Mouse (Mus musculus): ENCODE measurements around the gene Hyal1.

The Hyal1 gene

DNA sequence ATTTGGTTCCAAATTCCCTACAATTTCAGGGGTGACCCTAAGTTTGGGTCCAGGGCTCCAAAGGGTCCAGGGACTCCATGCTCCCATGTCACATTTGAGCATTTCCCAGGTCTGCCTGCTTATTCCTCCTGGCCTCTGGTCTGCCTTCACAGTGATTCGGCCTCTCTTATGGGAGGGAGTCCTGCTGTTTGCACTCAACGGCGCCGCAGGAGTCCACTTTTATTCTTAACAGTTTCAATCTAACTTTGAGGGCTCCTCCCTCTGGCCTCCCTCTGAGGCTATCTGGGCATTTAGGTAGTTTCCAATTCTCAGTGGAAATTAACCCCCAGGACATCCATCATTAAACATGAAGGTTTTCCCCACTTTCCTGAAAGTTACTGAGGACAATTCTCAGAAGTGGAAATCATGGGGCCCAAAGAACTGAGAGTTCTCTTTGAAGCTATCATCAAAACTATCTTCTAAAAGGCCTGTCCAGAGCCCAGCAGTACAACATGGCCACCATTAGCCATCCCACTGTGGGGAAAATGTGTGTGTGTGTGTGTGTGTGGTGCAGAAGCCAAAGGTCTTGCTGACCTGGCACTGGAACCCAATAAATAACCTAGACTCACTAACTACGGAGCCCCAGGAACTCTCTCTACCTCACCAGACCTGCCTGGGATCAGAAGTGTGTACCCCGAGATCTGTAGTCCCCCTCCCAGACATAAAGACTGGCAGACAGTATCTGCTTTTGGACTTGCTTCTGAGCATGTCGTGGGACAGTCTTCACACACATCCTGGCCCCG, 17.7 kb downstream of the Hyal1 start:
- DNase-seq (ENCODE audit: low spot score), result no peak

DNA sequence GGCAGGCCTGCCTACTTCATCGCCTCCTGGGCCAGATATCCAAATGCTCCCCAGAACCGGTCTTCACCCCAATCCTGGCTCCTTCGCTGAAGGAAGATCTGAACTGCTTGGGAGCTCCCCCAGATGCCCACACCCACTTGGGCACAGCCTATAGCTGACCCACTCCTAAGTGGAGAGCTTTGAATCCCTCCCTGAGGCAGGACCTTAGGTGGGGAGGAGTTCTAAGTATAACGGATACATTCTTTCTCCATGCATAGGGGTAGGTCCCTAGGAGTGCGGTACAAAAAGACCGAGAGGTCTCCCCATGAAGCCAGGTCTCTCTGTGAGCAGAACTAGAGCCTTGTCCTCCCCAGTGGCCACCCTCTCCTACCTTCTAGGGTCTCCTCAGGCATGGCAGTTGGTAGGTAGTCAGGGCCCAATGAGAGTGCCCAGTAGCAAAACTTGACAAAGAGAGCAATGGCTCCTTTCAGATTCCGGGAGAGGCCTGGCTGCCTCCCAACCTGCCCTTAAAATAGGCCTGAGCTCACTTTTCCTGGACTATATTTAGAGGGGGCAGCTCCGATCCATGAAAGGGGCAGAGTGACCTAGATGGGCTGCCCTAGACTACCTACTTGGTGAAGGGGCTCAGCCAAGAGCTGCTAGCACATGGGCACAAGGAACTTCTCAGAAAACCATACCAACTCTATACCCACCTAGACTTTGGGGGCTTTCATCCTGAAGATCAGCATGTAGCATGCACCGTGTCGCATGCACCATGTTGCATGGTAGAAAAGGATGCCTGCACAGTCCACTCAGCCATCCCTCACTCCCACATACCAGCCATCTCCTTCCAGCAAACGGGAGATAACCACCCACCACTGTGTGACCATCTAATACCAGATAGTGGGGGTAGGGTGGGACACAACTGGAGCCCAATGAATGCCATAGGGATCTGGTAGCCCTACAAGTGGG, 20.2 kb downstream of the Hyal1 start:
- DNase-seq (ENCODE audit: low spot score), result no peak

DNA sequence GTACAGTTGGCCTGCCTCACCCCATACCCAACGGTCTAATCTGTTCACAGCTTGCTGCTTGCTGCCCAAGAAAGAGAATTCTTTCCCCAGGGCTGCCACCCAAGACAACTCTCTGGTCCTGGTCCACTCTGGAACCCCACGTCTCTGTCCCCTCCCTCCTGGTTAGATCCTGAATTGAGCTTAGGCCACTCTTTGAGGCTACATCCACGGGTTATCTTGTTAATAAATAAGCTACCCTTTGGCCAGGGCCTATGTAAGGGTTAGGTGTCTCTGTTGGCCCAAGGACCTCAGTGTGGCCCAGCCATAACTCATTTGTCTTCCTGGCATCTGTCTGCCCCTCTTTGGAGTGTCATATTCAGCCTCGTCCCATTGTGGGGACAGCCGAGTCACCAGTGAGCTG, 21.7 kb downstream of the Hyal1 start:
- no peak for DNase-seq (ENCODE audit: low spot score)

DNA sequence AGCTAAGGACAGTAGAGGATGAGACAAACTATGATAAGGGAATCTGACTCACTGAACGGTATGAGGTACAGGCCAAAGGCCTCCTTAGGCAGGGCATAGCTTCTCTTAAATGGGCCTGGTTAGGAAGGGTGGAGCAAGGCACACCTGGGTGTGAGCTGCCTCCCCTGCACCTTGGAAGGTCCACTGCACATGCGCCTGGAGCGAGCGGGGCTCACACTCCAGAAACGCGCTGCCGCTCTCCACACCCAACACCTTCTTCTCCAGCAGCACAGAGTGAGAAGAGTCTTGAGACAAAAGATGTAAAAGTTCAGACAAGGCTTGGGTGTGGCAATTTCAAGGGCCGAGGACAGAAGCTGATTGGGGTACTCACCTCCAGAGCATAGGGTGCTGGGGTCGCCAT, 22.7 kb downstream of the Hyal1 start:
- no peak for DNase-seq (ENCODE audit: low spot score)

DNA sequence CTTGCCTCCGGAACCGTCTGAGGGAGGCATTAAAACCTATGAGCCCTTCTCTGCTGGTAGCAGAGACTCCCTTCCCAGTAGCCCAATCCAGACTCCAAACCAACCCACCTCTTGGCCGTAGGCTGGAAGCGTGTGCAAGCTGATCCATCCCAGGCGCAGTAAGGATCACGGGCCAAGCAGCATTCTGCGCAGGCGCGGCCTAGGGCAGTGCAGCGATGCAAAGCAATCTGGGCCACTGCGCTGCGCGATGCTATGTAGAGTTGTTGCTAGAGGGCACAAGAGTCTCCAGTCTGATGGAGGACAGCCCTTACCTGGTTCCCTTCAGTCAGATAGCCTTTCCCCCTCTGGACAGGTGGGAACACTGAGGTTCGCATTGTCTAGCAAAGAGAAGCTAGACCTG, 23.1 kb downstream of the Hyal1 start:
- no peak for DNase-seq (ENCODE audit: low spot score)

DNA sequence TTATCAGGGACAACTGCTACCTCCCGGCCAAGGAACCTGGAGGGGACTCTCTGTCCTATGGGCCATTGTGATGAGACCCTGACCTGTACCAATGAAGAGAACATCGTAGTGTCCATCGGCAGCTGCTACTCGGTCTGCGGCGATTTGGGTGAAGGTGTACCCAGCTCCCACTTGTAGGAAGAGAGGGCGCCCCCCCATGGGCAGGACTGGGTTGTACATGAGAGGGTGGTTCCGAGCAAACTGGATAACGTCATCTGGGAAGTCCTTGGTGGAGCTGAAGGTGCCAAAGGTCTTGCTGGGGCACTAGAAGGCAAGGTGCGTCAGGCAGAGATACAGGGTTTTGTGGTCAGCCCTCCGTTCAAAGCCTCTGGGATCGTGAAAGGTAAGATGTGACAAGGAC, 24.0 kb downstream of the Hyal1 start:
- DNase-seq (ENCODE audit: low spot score), result no peak

DNA sequence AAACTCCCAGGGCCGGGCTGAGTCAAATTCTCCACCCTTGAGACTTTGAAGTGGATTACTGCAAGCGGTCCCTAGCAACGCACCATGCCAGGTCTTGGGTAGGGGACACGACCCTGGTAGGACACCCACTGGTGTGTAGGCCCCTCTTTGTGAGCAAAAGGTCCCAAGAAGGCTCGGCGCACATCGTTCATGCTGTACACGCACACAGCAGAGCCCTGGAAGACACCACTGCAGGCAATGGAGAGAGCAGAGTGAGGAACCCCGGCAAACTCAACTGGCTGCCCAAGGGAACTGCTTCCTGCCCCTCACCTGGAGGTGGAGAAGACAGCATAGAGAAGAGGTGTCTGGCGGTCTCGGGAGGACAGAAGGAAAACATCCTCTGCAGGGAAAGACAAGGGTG, 24.5 kb downstream of the Hyal1 start:
- no peak for DNase-seq (ENCODE audit: low spot score)

DNA sequence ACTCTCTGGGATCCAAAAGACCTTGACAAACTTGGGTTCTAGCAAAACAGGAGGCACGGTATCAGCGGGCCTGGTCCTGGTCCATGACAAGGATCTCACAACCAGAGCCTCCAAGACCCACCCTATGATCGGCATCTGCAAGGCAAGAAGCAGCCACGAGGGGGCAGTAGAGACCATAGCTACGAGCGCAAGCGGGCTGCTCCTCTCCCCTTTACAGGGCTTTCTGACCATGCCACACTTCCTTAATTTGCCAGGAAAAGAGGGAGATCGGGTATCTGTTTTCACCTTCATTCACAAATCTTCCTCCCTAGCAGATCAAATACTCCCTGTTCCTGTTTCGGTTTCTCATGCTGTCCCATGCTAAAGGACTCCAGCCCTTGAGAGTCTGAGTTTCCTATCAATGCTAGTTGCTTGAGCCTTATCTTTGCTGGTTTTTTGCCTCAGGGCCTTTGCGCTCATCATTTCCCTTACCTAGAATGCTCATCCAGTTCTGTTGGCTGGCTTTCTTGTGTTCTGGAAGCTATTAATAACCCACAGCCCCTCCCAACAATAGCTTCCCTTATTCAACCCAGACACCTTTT, 25.4 kb downstream of the Hyal1 start:
- DNase-seq (ENCODE audit: low spot score), result peak; percentile 93

DNA sequence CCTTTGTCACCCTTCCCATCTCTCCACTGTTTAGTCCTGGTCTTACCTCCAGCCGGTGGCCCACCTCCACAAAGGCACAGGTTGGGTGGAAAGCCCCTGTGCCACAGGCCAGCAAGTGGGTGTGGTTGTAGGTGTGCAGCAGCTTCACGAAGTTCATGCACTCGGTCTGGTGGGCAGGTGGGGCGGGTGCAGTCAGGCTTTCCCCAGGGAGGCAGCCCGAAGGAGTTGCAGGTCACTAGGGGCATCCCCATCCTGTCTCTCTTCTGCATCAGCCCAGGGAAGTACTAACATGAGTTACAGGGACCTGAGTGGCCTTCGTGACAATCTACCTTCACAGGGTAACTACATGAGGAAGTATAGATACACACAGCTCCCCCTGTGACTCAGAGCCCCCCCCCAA, 26.5 kb downstream of the Hyal1 start:
- DNase-seq (ENCODE audit: low spot score), result no peak

DNA sequence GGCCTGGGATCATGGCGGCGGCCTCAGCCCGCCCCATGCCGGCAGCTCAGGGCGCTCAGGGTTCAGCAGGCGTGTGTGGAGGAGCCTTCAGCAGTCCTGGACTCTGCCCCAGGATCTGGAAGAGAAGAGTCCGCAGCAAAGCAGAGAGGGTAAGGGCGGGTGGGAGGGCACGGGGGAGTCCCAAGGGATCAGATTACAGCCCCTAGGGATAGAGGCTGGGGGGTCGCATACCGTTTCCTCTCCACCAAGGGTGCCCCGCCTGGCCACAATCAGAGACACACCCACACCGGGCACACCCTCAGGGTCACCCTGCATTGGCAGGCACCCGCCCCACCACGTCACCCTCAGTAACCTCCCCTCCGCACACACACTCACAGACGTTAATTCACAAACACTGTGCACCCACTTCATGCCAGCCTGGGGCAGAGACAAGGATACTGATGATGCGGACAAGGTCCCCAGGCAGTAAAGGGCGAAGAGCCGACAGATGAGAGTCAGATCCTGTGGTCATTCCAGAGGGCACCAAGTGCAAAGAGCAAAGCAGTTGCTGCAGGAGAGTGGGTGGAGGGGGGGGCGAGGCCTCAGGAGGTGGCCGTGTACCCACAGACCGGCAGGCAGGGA, 28.4 kb downstream of the Hyal1 start:
- DNase-seq (ENCODE audit: low spot score), result no peak

DNA sequence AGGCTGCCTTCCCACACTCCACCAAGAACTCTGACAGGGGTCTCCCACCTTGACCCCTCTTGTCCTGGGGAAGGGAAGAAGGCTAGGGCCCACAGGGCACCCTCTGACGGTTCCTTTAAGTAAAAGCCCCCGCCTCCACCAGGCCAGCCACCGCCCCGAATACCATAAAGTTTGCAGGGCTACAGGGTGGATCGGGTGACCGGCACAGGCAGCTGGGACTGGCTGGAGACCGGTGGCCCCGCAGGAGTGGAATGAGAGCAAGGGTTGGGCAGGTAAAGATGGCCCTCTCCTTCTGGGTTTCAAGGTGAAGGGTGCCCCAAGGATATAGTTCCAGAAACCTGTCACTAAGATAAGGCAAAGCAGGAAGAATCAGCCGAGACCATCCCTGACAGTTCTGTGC, 29.9 kb downstream of the Hyal1 start:
- no peak for DNase-seq (ENCODE audit: low spot score)

DNA sequence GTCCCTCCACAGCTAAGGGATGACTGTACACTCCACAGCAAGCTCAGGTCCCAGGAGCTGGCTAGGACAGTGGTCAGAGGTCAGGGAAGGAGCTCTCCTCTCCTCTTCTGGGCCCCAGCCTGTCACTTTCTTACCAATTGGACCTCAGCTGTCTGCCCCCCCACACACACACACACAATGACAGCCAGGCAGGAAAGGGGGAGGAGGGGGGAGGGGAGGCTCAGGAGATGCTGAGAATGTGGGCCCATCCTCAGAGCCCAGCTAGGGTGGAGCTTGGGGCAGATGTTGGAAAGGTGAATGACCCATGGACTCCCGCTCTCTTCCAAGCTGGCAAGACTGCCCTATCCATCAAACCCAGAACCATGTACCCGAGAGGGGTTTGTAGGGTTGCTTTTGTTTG, 30.3 kb downstream of the Hyal1 start:
- DNase-seq (ENCODE audit: low spot score), result no peak

DNA sequence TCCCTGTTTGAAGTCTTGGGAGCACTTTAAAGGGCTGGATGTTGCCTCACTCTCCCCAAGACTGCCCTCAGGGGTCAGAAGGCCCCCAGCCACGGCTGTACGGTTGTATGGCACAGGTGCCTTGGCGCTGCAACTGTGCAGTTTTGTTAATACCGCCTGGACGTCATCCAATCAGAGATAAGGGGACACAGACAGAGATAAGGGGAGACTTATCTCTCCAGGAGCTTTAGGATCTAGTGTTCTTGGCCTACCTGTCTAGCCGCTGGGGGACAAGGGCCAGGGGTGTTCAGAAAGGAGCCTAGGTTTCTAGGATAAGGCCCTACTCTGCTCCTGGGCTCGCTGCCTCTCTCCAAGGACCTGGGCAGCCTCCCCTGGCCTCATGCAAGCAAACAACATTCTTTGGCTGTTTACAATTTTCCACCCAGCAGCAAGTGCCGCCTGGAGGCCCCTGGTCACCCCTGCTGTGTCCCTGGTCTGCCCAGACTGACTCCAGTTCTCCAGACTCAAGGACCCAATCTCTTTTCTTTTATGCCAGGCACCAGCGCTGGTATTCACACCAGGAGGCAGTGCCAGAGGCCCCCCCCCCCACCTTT, 31.0 kb downstream of the Hyal1 start:
- no peak for DNase-seq (ENCODE audit: low spot score)

DNA sequence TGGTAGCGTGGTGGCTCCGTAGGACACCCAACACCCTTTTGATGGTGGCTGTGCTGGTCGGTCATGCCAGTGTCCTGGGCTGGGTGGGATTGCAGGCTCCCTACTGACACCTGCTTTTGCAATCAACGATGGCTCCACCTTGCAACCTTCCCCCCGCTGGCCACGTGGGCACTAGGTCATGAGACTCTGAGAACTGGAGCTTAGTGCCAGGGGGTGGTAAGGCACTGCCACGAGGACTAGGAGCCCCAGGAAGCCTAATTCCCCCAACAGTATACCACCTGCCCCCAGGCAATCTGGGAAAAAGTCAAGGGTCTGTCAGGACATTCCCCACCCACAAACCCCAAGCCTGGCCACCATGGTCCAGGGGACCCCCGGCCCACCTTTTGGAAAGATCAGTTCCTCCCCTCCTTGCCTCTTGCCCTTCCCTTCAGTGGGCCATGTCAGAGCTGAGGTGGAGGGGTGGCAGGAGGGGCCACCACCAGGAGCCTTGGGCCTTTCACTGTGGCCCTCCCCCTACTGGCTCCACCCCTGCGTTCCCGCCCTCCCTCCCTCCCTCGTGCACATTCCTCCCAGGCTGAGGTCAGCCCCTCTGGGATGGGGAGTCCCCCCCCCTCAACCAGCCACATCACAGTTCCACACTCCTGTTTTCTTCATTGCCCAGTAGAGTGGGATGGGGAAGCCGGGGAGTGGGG, 32.2 kb downstream of the Hyal1 start, which contains the start of gene Sema3b:
Gene Sema3b (minus strand): TSS at position 489 of the 692 bp plus-strand sequence.
- no peak for DNase-seq (ENCODE audit: low spot score)

DNA sequence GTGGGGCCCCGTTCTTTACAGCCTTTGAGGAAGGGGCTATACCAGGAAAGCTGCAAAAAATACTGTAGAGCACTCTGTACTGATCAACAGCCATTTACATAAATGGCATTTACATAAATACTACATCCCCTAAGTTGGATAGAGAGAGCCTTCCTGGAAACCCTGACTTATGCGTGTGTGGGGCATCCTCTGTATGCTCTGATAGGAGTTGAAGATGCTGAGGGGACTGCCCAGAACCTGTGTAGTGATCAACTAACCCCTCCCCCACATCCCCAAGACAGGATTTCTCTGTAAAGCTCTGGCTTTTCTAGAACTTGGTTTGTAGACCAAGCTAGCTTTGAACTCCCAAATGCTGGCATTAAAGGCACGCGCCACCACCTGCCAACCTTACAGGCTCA, 32.7 kb downstream of the Hyal1 start:
- no peak for DNase-seq (ENCODE audit: low spot score)

DNA sequence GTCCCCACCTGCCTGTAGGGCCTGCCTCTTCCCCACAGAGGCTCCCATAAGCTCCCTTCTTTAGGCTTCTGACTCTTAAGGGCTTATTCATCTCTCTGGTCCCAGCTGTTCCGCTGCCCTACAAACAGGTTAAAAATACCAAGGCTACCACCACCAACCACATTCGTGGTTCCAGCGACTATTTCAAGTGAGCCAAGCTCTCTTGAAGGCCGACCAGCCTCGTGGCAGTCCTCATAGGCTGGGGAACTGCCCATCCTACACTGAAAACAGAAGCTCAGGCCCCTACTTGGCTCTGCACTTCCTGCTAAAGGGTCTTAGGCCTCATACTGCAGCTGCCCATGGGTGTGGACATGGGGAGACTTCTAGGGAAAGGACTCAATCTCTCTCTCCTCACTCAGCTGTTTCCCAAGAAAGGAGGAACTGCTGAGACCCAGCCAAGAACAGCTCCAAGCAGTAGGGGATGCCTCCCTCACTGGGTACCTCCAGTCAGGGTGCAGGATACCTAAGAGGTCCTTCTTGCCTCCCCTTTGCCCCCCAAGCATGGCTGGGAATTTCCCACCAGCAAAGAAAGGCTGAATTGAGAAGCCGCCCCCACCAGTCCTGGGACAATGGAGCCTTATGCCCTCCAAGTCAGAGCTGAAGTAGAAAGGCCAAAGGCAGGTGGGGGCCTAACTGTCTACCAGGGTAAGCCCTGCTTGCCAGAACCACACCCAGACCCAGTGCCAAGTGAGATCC, 34.9 kb downstream of the Hyal1 start:
- no peak for DNase-seq (ENCODE audit: low spot score)

DNA sequence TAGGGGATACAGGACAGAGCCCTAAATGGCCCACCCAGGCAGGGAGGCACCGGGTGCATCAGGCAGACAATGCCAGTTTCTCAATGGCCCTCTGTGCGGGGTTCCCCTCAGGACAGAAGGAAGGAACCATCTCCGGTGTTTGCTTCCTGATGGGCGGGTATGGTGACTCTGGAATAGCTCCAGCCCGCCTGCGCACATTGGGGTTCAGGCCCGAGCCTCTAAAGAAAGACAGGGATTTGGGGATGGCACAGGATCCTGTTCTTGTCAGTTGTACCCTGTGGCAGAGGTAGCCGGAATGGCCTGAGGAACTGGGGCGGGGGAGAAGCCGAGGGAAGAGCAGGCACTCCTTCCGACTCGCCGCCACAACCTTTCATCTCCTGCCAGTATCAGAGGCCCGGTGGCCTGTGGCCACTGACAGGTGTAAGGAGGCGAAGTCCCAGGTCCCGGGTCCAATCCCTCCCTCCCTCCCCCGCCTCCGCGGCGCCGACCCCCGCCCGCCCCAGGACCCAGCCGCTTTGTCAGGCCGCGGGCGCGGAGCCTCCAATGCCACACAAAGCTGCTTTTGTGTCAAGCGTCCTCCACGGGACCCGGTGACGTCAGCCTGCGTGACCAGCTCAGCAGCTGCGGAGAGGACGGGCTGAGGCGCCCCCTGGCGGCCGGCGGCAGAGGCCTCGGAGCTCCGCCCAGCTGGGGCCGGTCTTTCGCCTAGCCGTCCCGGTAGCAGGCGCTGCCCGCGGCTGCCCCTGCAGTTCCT, 35.6 kb downstream of the Hyal1 start:
- peak; percentile 99 for DNase-seq (ENCODE audit: low spot score)

DNA sequence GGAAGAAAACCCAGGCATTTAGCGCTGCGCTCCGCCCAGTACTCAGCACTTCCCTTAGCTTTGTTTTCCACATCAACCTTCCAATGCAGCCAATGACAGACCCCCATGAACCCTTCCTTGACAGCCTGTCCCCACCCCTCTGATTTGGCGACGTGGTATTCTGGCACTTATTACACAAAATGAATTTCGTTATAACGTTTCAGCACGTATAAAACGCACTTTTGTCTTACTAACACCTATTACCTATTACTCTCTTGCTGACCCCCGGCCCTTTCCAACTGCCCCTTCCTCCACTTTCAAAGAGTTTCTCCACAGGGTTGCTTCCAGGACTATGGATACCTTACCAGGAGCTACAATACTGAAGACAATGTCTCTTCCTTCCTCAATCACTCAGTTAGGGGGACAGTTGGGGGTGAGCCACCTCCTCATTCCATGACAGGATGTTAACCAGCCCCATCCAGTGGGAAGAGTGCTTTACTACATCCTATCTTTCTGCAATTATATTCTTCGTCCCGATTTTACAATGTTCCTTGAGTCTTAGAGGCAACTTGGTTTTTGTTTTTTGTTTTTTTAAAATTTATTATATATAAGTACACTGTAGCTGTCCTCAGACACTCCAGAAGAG, 36.3 kb downstream of the Hyal1 start:
- DNase-seq (ENCODE audit: low spot score), result no peak

DNA sequence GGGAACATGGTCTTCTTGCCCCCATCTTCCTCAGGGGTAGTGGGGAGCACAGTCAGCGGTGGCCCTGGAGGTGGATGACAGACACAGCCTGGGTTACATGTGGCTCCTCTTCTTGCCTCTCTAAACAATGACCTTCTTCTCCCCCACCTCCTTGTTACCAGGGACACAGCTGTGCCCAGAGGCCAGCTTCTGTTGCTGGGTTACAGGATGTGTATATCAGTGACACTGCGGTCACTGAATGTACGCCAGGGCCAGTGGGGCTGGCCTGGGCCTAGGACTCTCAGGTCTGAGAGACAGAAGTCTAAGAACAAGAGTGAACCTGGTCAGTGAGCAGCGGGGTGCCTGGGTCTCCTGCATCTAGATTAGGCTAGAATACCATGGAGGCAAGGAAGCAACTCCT, 38.3 kb downstream of the Hyal1 start:
- DNase-seq (ENCODE audit: low spot score), result no peak

Measured in lung, postnatal 25 days (tissue).